Mouse (Mus musculus) embryonic facial prominence, embryonic 12.5 days (tissue): ENCODE results near the gene Pus10. TPM values are rescaled to one million over a fixed set of nuclear protein-coding genes. Genes with fewer than 3 reads are reported as not detected.

ENCODE experiments used
- polyA plus RNA-seq: library from polyadenylated mRNA; unstranded; fragments of >200 nt; fragmentation: Nextera tagmentation; extraction: Ambion mirVana; gene quantifications from 2 replicates; pipeline ENCODE4 v1.2.1, GENCODE M21; 2016

Pus10 gene
- polyA plus RNA-seq, 1 experiment from 2014 or later = 30.4 TPM

Other genes starting within 250 kb of the Pus10 start
- gene Ahsa2, start 167.6 kb upstream of the Pus10 start, polyA plus RNA-seq = 122 and 132 TPM in 2 replicates
- 0.19 TPM in 1 of 2 replicates, not detected in the other for gene 1700093K21Rik, start 144.5 kb upstream of the Pus10 start, polyA plus RNA-seq
- gene 0610010F05Rik, start 32.0 kb upstream of the Pus10 start, polyA plus RNA-seq = 33.4 and 37.1 TPM in 2 replicates
- gene Pex13, start 285 bp downstream of the Pus10 start, polyA plus RNA-seq = 38.4 and 40.0 TPM in 2 replicates
- gene Rel, start 105.3 kb downstream of the Pus10 start, polyA plus RNA-seq = 0.93 and 0.97 TPM in 2 replicates
- gene Papolg, start 229.6 kb downstream of the Pus10 start, polyA plus RNA-seq = 21.3 and 22.8 TPM in 2 replicates